Mouse (Mus musculus) frontal cortex, postnatal 14 days (tissue): ENCODE results near the gene 1700069L16Rik.

Experiments used
- DNase-seq, 2 experiments: peaks; one replicate each; pipeline ENCODE4 v3.0.0; 2022; ENCODE audit warnings: low spot score in 2 of 2

1700069L16Rik gene

DNA sequence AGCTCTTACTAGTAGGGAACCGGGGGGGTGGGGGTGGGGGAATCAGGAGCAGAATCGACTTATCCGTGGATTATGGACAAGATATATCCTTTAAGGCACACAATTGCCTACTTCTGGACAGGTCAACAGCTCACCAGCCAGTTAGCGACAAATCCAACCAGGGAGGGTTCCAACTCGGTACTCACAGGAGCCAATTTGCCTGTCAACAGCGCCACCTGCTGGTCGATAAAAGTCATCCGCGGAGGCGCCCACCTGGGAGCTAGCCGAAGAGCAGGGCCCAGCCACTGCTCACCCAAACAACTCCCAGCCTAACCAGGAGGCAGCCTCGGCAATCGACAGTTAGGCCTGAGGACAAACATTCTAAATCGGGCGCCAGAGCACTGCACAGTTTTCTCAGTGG is at the start of gene 1700069L16Rik:
Gene 1700069L16Rik (minus strand): TSS at position 327 of the 400 bp plus-strand sequence.
- peak; percentile 74 to 84 for DNase-seq

DNA sequence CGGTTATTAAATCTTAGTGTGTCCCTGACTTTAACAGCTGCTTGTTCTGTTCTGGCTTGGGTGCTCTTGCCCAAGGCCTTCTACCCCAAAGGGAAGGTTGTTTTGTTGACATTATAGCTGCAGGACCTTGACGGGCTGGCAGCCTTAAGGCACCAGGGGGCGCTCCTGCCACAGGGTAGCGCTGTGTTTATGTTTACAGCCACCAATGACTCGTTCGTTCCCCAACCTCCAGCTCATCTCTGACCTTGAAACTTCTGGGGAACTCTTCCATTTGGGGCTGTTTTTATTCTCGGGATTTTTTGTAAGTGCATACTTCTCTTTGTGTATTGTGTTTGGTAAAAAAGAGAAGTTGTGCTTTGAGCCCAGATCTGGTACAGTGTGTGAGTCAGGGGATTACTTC is 49.1 kb upstream of the 1700069L16Rik start:
- peak; percentile 67 to 79 for DNase-seq

- no peak for DNase-seq
Observed at GRCm38 (mm10) chr5:113772905-113773519, 48.4 kb upstream of the 1700069L16Rik start.

DNA sequence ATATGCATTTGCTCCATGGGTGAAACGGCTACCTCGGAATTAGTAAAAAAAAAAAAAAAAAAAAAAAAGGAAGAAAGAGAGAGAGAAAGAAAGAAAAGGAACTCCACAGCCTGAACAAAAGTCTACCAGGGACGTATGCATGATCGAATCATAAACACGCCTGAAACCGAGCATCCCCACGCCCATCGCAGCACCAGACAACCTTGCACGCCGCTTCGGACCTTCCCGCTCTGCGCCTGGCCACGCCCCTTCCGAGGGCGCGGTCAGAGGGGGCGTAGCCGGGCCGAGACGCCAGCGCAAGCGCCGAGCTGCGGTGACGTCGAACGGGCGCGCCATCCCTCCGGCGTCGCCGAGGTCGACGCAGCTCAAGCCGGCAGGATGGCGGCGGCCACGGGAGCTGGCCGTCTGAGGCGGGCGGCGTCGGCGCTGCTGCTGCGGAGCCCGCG is 47.9 kb upstream of the 1700069L16Rik start, which contains the start of the genes Sart3 and Iscu:
Gene Sart3 (minus strand): TSS at position 61 of the 446 bp plus-strand sequence.
Gene Iscu (plus strand): TSS at position 299 of the 446 bp plus-strand sequence.
- DNase-seq = peak; percentile 86 to 90

DNA sequence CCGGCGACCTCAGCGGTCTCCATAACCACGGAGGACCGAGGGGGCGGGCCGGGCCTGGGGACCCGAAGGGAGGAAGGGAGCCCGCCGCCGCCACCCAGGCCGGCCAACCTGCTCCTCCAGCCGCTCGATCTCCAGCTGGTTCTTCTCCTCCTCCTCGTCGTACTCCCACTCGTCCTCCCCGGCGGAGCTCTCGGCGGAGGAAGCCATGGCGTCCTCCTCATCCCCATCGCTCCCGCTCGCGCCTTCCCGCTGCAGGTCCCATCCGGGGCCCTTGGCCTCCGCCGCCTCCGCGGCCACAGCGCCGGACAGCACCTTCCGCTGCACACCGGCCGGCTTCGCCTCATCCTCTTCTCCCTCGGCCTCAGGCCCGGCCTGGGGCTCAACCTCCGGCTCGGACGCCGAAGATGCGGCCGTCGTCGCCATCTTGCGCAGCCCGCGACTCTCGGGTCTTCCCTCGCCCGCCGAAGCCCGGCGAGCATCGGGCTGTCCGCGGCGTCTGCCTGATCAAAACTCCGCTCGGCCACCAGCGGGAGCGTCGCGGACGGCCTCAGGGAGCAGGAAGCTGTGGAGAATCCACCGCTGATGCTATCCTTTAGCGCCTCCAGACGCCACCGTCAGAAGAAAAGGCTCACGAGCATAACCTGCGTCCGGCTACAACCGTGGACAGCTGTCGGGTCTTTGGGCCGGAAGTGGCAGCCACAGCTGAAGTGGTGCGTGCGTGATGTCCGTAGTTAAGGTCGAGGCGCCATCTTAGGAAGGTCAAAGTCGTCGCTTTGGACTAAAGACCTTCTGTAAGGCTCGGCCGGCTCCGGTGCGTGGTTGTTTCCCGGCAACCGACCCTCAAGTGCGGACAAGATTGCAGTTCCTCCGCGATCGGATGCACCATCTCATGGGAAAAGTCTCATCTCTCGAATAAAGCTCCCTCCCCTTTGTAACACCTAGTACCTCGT is 46.9 kb upstream of the 1700069L16Rik start:
- peak; percentile 85 to 87 for DNase-seq

DNA sequence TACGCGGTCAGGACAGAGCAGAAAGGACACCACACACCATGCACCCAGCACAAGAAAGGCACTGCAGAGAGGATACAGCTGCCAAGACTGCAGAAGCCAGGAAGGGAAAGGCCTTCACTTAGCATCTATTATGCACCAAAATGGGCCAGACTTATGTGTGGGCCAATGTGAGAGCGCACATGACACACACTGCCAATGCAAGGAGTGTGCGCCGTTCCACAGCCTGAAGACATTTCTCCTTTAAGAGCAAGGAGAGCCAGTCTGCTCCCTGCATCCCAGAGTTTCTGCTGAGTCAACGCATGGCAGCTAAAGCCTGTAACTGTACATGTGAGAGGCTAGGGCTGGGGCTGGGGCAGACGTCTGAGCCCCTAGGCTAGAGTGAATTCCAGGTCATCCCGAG is 44.2 kb upstream of the 1700069L16Rik start:
- no peak for DNase-seq

DNA sequence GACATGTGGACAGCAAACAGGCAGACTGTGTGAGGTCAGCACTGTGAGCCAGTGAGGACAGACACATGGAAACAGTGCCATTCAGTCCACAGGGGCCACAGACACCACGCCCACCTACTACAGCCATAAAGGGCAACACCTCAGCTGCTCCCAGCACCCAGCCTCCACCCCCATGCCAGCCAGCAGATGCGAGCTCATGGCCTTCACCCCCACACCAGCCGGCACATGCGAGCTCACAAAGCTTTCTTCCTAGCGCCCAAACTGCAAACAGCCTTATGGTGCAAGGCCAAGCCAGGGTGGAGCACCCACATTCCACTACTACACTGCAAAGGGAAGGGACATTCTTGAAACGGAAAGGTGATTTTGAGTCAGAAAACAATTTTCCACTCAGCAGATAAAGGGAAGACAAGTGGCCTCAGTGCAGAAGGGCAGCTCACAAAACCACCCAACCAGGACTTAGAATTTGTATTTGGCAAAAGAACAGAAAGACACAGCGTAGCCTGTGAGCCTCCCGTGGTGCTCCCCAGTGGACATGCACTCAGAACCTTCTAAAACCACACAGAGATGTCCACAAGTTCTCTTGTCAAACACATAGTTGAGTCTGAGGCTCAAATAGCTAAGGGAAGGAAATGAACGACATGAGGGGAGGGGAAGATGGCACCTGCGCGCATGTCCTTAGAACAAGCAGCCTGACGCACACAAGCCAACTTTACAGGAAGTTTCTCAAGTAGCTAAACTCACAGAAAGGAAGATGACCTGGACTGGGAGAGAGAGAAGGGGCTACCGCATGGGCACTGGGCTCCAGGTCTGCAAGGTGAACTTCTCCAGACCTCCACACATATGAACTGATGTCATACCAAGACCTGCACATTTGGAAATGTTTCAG is 41.3 kb upstream of the 1700069L16Rik start:
- DNase-seq = no peak

- no peak for DNase-seq
Observed at GRCm38 (mm10) chr5:113764426-113764825, 39.9 kb upstream of the 1700069L16Rik start.

DNA sequence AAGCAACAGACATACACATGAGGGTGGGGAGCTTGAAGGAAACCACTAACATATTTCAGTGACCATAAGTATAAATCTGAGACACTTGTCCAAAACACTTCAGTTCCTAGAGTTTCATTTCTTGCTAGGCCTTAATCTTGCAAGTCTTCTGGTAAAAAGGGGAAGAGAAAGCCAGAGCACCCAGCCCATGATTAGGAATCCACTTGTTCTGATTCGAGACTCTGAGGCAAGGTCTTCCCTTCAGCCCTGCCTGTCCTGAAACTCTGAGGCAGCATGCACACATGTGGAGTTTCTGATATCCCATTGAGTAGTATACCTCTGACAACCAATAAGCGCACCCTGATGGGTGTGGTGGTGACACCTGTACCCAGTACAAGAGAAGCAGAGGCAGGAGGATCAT is 37.0 kb upstream of the 1700069L16Rik start:
- no peak for DNase-seq

DNA sequence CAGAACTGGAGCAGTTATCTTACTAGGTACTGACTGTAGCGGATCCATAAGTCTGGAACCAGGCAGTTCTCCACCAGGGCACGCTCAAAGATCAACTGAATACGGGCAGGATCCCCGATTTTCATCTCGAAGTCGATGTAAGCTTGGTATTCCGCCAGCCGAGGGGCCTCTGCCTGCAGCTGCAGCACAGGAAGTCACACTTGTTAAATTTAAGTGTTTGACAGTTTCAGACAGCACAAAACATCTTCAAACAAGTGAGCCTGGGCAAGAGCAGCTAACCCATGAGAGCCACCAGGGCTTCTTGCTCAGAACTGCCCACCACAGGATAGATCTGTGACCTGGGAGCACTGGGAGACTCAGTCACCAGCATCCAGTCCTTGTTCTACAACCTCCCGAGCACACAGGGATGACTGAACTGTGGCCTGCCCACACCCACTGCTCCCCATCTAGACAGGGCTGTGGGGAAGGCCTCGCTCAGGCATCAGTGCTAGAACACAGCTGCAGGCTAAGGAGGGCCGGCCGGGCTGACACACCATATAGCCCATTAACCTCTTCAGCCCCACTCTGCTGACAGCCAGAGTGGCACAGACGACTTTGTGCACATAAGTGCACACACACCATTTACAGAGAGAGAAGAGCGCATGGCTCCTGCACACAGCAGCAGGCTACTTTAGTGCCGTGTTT is 30.9 kb upstream of the 1700069L16Rik start:
- no peak for DNase-seq

GRCm38 (mm10) chr5:113751521-113752157 is 27.1 kb upstream of the 1700069L16Rik start:
- DNase-seq = no peak

- no peak for DNase-seq
Observed at GRCm38 (mm10) chr5:113748556-113749331, 24.2 kb upstream of the 1700069L16Rik start.

DNA sequence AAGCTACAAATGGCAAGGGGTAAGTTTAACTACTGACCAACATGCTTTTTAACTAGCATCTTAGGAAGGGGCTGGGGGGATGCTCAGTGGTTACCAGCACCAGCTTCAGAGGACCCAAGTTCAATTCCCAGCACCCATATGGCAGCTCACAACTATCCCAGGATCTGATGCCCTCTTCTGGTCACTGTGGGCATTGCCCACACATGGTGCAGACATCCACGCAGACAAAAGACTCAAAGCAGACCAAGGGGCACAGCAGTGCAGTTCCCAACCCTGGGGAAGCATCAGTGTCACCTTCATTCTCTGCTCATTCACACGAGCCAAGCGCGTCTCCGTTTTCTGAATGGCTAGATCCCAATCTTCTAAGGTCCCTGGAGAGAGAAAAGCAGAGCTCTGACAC is 23.1 kb upstream of the 1700069L16Rik start:
- no peak for DNase-seq

DNA sequence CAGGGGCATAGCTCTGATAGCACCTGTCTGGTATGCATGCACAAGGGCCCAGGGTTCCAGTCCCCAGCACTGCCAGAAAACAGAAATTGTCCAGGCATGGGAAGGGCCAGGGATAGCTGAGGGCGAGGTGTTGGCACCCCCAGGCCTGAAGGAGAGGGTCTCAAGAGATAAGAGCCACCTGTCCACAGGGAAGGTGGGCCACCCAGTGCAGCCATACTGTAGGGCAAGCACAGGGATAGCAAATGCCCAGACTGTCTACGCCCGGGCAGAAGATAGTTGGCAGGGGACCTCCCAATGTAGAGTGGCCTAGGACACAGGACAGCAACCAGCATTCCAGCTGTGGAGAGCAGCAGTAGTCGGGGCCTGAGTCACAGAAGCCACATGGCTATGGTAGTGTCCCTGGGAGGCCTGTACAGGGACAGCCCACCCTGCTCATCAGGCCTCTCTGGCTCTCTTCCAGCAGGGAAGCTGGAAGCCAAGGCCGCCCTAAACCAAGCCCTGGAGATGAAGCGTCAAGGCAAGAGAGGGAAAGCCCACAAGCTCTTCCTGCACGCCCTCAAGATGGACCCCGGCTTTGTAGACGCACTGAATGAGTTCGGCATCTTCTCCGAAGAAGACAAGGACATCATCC is 13.2 kb upstream of the 1700069L16Rik start:
- no peak for DNase-seq

DNA sequence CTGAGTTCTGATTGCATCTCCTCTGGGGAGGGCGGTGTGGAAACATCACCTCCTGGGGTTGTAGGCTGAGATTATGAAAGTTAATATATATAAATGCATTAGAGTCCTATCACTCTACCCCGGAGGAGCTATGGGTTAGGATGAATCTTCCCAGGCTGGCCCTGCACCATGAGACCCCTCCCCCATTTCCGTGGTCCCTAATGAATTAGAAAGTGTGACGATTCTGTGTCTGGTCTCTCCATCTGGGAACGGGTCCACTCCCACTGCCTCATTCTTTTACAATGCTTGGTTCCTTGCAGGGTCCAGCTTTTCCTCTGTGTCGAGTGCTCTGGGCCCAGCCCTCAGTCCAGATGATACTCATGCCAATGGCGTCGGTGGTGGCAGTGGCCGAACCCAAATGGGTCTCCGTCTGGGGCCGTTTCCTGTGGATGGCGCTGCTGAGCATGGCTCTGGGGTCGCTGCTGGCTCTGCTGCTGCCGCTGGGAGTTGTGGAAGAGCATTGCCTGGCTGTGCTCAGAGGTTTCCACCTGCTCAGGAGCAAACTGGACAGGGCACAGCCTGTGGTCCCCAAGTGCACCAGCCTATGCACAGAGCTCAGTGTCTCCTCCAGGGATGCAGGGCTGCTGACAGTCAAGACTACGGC is 12.1 kb upstream of the 1700069L16Rik start:
- no peak for DNase-seq

GRCm38 (mm10) chr5:113736113-113736502 is 11.5 kb upstream of the 1700069L16Rik start:
- peak in 1 of 2 experiments; percentile 19 for DNase-seq

DNA sequence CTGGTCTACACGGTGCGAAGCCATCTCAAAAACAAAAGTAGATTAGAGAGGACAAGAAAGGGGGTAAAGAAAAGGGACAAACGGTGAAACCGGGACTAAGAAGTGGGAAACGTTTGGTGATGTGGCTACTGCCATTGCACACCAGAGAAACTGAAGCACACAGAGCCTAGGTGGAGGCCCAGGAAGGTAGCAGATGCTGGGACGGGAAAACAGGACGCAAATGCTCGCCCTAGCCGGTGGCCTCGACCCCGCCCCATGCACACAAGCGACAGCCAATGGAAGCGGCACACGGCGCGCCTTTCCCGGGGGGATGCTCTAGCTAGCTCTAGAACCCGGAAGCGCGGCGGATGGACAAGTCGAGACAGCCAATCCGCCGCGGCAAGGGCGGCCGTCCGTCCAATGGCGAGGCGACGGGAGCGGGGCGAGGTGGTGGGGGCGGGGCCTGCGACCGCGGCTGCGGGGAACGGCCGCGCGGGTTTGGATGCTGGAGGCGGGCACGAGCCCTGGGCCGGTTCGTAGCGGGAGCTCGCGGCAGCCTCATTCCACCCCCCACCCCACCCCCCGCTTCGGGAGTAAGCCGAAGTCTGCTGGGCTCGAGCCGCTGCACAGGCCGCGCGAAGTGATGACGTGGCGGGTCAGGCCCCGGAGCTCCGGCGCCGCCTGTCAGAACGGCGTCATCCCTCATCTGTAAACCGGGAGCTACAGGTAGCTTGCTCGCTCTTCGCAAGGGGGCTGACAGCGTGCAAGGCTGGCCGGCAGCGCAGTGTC is 11.0 kb upstream of the 1700069L16Rik start, which contains the start of gene Ficd:
Gene Ficd (plus strand): TSS at position 459 of the 768 bp plus-strand sequence.
- DNase-seq = peak; percentile 81 to 86

DNA sequence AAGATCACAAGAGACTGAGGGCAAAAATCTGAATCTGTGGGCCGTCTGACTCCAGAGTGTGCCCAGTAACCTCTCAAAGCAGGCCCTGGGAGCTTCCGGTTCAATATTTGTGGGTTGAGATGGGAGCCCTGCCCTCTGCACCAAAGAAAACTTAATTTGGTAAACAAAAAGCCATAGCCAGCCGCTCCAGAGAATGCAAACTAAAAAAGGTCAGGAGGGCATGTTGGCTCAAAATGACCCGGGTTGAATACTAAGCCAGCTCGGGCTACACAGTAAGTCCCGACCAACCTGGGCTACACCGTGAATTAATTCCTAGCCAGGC is 10.4 kb upstream of the 1700069L16Rik start:
- no peak for DNase-seq
